Mouse (Mus musculus) liver, postnatal 0 days (tissue): ENCODE data around the gene Med6.

Experiments used
- CTCF ChIP-seq: sonication (generic); IDR thresholded peaks from 2 replicates; pipeline ENCODE4 v1.5.1; 2016; ENCODE audit warnings: antibody characterized with exemption, low read depth
- EP300 ChIP-seq: IDR thresholded peaks from 2 replicates; pipeline ENCODE4 v1.6.1; 2016; ENCODE audit warnings: antibody characterized with exemption, low read depth, mild to moderate bottlenecking

- TF ChIP-seq CTCF (no peak), EP300 (no peak)
Measured at GRCm38 (mm10) chr12:81564173-81564572, 30.6 kb downstream of the Med6 start.
